Mouse (Mus musculus) gastrocnemius, adult 8-10 months (tissue): ENCODE measurements around the gene Armc8. TPM values are rescaled to one million over a fixed set of nuclear protein-coding genes. Genes with fewer than 3 reads are reported as not detected.

Source experiments
- DNase-seq, 2 experiments: peaks; one replicate each; pipeline ENCODE4 v3.0.0; 2022; ENCODE audit warnings: low spot score in 2 of 2
- total RNA-seq, 4 experiments: library from RNA; stranded (reverse); gene quantifications; 2 replicates each; pipeline ENCODE4 v1.2.4; 2022

Gene Armc8
- total RNA-seq, 4 experiments from 2014 or later = 21.6 to 24.5 (median 22.7) TPM

DNA sequence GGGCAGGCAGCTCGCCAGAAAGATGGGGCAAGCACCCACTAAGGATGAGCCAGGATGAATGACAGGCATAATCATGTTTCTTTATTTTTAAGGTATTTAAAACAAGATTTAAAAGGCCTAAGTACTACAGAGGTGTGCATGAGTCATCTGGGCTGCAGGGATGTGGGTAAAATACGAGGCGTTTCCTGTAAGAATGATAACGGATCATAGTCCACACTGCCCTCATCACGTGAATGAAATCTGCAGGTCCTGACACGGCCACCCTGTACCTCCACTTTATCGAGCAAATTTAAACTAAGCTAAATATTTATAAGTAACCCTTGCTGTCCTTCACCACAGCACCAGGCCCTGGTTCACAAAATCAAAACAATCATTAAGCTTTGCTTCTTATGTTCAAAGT, 62.8 kb downstream of the Armc8 start:
- DNase-seq = no peak

GRCm38 (mm10) chr9:99499336-99499735, 69.4 kb downstream of the Armc8 start:
- no peak for DNase-seq

GRCm38 (mm10) chr9:99492634-99493200, 76.0 kb downstream of the Armc8 start:
- DNase-seq = no peak

DNA sequence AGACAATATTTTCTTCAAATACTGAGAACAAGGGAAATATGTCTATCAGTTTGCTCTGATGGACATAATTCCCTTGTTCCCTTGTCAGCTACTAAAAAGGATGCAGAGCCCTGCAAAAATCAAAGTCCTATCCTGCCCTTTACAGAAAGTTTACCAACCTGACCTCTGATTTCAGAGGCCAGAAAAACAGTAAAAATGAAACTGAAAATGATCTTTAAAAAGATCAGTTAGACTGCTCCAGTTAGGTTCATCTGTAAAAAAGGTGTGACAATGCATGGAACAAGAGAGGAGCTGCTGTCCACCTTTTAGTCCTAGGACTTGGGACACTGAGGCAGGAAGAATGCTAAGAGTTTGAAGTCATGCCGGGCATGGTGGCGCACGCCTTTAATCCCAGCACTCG, 77.6 kb downstream of the Armc8 start:
- DNase-seq = no peak

DNA sequence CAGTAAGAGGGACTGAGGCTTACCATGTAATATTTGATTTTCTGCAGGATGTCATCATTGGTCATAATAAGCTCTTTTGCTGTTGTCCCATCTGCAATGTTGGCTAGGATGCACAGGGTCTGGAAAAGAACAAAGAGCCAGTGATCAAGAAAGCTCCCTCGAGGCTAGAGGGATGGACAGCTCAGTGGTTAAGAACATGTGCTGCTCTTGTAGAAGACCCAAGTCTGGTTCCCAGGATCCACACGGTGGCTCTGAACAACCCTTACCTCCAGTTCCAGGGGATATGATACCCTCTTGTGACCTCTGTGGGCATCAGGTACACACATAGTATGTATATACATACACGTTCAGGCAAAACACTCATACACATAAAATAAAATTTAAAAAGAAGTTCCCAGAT, 80.9 kb downstream of the Armc8 start:
- no peak for DNase-seq

DNA sequence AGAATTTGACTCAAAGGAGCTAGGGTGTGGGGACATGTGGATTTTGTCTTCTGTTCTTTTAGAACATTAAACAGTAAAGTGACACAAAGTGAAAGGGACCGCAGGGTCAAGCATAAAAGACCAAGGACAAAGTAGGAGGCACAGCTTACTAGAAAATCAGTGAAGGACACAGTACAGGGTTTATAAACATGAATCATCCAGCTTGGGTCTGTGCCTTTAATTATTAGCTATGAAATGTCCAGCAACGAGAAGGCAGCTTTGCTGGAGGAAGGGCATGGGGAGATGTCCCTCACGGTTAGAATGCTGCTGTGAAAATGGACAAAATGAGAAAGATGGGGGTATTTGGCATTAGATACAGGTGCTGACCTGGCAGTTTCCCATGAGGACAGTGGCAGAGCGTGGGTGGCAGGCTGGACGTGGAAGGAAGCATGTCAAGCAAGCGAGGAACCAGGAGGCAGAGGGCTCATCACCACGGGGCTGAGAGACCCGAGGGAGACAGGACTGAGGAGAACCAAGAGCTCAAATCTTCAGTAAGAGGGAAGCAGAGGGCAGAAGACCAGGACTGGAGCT, 81.5 kb downstream of the Armc8 start:
- no peak for DNase-seq

GRCm38 (mm10) chr9:99485144-99485543, 83.6 kb downstream of the Armc8 start:
- DNase-seq = no peak

DNA sequence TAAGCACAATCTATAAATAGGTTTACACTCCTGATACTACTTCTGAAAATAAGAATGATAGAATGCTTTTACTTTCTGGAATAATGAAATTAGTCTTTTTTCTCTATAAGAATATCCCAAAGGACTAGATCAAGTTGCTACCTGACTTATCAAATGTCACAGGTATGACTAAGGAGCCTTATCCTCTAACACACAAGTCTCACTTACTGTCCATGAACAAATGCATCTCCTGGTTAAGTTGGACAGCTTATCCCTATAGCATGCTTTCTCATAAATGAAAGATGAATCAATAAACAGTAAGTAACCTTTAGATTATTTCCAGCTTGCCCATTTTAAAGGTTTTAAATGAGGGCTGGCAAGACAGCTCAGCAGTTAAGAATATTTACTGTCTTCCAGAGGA, 84.1 kb downstream of the Armc8 start:
- DNase-seq = no peak

DNA sequence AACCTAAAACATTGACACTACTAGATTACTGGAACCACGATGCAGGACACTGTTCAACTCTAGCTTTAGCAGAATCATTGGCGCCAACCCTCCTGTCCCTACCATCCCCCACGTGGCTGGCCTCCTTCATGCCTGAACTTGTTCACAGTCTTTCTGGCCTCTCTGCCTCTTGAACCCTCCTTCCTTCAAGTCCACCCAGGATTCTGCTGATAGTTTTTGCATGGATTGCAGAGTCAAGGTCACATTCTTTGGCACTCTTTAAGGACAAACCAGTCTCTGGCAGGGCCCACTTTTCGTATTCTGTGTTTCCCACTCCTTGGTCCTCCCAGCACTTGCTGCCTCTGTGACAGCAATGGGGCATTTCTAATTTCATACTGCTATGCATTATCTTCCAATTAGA, 85.5 kb downstream of the Armc8 start:
- DNase-seq = no peak

DNA sequence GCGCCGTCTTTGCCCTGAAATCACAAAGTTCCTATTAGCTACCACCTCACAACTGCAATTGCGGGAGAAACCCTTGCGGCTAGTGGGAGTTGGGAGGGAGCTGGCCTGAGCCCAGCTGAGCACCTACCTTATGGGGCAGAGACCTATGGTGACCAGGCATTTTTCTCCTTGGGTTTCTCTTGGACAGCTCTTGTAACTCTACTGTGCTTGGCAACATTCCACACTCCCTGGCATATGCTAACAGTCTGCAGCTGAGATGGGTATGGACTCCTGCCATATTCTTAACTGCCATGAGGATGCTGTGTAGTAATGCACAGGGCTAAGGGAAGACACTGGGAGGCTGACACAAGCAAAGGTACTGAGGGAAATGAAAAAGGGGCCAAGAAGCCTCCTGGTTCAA, 87.9 kb downstream of the Armc8 start:
- DNase-seq = no peak

- DNase-seq = no peak
These were observed 89.5 kb downstream of the Armc8 start for GRCm38 (mm10) chr9:99479181-99479711.

- DNase-seq = no peak
These were observed 97.4 kb downstream of the Armc8 start for GRCm38 (mm10) chr9:99471334-99471733.

GRCm38 (mm10) chr9:99470347-99471092, 98.2 kb downstream of the Armc8 start:
- no peak for DNase-seq

DNA sequence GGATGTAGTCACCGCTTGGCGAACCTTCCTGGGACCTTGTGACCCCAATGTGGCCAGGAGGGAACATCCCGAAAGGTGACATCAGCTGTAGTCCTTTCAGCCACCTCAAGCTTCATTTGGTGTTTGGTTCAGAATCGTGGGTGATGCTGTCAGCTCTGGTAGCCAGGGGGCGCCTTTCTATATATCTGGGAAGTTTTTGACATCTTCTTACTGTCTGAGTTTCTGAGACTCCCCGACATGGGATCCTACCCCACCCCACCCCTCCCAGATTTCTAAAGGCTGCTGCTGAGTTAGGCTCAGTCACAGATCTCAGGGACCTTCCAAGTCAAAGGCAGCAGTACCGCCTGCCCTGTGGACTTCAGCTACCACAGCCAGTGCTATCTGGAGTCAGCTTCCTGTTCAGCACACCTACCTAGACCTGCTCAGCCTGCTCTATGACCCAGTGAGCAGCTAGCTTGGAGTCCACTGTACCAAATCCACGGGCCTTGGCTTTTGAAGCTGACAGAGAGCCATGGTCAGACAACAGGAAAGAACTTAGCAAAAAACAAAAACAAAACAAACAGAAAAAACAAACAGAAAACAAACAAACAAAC, 98.9 kb downstream of the Armc8 start:
- DNase-seq = no peak

- no peak for DNase-seq
These were observed 100.1 kb downstream of the Armc8 start for GRCm38 (mm10) chr9:99468572-99468971.

DNA sequence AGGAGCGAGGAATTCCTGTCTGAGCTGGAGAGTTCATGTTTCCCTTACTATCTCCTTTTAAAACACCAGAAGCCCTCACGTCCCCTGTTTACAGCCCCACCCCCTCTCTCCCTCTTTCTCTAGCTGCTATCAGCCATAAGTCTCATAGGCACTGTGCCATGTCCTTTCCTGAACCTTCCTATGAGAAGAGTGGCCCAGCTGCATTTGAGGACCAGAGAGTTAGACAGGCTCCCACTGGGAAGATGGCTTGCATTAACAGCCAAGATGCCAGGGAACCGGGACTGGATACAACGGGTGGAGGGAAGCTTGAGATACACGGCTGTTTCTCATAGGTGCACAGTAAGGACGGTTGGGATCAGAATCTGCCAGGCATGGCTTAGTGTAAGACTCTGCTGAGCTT, 103.8 kb downstream of the Armc8 start:
- no peak for DNase-seq

DNA sequence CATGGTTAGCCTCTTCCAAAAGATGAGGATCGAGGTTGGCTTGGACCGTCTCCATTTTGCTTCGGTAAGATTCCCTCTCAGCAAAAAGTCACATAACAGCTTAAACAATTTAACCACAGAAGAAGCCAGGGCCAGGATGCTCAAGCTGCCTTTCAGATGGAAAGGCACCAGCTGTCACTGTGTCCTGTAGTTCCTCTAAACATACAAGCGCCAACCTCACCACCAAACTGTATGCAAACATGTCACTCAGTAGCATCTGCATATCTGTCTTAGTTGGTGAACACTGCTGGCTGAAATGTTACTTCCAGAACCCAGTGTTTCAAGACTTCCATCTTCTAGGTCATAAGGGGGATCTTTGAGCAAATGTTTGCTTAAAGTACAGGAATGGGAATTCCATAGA, 109.0 kb downstream of the Armc8 start:
- no peak for DNase-seq

DNA sequence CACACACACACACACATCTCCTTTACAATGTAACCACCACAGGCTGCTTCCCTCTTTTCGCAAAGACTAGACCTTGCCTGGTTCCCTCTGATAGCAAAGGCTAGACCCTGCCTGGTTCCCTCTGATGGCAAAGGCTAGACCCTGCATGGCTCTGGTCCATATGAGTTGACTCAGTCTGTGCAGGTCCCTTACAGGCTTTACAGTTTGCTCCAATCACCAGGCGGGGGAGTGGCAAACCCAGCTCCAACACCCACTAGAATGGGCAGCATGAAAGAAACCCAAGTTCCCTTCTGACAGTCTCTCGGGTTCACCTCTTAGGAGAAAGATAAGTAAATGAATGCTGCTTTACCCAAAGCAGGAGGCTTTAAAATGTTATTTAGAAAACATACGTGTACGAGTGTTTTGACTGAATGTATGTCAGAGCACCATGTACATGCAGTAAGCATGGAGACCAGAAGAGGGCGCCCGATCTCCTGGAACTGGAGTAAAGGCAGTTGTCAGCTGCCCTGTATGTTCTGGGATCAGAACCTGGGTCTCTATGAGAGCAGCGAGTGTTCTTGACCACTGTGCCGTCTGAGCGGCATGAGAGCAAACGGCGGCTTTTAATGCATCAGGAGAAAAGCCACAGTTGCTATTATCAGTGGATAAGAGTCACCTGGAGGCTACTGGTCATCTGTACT, 110.0 kb downstream of the Armc8 start:
- peak in 1 of 2 experiments; percentile 28 for DNase-seq

- no peak for DNase-seq
These were observed 114.5 kb downstream of the Armc8 start for GRCm38 (mm10) chr9:99454211-99454610.

DNA sequence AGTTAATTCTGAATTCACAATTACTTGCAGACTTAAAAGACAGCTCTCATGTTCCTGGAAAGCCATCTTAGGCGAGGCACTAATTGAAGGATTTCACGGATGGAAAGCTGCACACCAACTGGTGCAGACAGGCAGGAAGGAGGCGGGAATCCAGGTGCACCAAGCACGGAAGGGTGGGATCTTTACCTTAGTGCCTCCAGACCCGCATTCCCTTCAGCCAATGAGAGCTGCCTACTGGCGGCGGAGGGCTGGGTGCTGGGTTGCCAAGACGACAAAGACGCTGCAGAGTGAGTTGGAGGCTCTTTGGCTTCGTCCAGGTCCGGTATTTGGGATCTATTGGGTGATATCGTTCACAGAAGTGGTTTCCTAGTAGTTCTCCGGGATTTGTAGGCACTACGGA, 117.5 kb downstream of the Armc8 start, which contains the start of gene Nme9:
Nme9 (plus strand) TSS at position 315 of the 400 bp plus-strand sequence.
- no peak for DNase-seq

DNA sequence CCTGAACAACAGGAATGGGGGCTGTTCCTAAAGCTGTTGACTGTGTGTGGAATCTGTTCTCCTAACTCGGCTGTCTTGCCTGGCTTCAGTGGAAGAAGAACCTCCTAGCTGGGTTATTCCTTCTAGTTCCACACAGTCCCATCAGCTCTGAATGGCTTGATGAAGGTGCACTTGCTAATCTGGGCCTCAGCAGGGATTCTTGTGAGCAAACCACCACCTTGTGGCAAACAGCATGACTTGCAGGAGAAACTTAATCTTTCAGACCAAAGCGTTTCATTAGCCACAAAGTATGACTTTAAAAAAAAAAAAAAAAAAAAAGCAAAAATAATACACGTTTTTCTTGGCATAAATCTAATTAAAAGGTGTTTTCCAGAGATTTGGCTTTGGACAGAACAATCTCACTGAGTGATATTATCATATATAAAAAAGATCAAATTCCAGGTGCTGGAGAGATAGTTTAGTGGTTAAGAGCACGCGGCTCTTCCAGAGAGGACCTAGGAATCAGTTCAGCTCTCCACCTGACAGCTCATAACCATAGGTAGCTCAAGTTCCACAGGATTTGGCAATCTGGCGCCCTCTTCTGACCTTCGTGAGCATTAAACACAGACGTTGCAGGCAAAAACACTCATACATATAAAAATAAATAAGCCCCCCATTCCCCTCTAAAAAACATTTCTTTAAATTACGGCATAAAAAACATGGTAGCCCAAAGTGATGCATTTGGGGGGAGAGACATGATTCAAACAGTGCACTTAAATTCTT, 118.6 kb downstream of the Armc8 start:
- no peak for DNase-seq
